Mouse (Mus musculus): Measurements from ENCODE around the gene Eng.

GRCm38 (mm10) chr2:32708643-32709042 lies 62.2 kb downstream of the Eng start:
- peak; percentile 80 for TF ChIP-seq CTCF (IDR thresholded peaks at IDR 0.05; ENCODE audit: control insufficient read depth, insufficient read depth, low read length)
- TF ChIP-seq POLR2A (IDR thresholded peaks at IDR 0.05; ENCODE audit: borderline replicate concordance, control insufficient read depth, low read depth, low read length): no peak
